Mouse (Mus musculus) urinary bladder, postnatal 36 days (tissue): ENCODE measurements around the gene Auh.

Source experiments
- DNase-seq, 2 experiments: peaks; one replicate each; pipeline ENCODE4 v3.0.0; 2022; ENCODE audit warnings: low spot score in 2 of 2, mixed read lengths in 1 of 2

Auh gene

DNA sequence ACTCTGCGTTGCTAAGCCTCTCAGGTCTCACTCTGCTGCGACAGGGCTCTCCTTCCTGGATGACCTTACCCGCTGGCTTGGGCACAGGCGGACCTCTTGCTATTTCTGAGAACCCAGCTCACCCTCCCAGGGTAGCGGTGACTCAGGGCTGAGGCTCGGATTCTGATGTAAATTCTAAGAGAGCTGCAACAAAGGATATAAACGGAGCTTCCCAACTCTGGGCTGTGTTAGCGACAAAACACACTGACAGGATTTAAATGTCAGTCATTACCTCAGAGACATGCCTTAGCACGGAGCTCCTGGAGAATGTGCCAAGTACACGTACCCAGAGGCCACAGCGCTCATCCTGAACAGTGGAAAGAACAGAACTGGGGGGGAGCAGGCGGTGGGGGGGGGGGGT lies 49.6 kb downstream of the Auh start:
- DNase-seq = no peak

DNA sequence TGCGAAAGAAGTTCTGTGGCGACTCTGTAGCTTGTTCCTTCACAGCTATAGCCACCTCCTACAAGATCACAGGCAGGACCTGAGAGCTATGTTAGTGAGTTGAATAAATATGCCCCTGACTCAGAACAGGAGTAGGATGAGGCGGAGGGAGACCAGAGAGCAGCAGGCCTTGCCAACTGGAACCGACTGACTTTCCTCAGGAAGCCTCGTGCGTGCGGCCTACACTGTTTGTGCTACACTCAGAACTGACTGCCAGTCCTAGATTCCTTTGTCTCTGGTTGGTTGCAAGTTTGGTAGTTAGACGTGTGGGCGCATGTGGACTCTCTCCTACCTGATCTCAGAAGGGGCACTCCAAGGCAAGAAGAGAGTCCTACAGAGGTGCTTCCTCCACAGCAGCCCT lies 50.2 kb downstream of the Auh start:
- DNase-seq = no peak

GRCm38 (mm10) chr13:52878823-52879222 lies 50.7 kb downstream of the Auh start:
- DNase-seq = no peak

DNA sequence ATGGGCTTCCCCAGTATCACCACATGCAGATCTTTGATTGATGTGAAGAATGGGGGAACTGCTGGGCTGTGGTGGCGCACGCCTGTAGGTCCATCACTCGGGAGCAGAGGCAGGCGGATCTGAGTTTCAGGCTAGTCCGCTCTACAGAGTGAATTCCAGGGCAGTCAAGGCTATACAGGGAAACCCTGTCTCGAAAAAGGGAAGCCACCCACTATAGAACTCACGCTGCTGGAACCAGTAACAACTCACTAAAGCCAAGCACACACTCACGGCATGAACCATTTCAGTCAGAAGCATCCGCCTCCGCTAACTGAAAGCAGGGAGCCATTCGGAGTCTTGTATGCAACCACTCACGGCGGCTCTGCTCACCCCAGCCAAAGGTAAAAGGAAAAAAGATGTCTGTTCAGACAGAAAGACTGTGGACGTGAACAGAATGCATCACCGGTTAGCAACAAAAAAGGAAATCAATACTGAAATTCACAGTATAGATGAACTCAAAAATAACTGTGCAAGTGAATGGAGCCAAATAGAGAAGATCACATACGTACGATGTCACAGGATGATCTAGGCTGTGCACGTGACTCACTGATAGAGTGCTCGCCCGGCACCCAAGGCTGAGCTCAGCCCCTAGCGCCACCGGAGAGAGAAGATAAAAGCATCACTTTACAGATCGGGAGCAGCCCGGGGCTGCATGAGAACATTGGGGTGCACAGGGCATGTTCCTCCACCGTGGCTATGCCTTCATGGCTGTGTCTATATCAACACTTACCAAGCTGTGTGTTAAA lies 53.7 kb downstream of the Auh start:
- DNase-seq = no peak

DNA sequence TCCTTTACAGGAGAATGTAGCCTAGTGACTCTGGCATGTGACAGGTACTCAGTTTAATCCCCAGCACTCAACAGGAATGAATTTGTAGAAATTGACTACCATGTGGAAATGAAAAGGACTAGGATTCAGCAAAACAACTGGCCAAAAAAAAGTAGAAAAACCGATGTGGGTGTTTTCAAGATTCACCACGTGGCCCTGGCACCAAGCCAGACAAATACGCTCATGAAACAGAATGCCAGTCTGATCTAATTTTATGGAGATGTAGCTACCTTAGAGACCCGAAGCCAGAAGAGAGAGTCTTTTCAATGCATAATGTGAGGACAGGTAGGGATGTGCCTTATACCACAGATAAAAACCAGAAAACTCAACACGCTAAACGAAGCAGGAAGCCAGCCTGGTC lies 54.4 kb downstream of the Auh start:
- no peak for DNase-seq

GRCm38 (mm10) chr13:52874338-52874737 lies 55.1 kb downstream of the Auh start:
- DNase-seq = no peak

- no peak for DNase-seq
Measured at GRCm38 (mm10) chr13:52873923-52874322, 55.6 kb downstream of the Auh start.

- no peak for DNase-seq
Measured at GRCm38 (mm10) chr13:52866005-52866792, 63.3 kb downstream of the Auh start.

GRCm38 (mm10) chr13:52863436-52863835 lies 66.0 kb downstream of the Auh start:
- no peak for DNase-seq

DNA sequence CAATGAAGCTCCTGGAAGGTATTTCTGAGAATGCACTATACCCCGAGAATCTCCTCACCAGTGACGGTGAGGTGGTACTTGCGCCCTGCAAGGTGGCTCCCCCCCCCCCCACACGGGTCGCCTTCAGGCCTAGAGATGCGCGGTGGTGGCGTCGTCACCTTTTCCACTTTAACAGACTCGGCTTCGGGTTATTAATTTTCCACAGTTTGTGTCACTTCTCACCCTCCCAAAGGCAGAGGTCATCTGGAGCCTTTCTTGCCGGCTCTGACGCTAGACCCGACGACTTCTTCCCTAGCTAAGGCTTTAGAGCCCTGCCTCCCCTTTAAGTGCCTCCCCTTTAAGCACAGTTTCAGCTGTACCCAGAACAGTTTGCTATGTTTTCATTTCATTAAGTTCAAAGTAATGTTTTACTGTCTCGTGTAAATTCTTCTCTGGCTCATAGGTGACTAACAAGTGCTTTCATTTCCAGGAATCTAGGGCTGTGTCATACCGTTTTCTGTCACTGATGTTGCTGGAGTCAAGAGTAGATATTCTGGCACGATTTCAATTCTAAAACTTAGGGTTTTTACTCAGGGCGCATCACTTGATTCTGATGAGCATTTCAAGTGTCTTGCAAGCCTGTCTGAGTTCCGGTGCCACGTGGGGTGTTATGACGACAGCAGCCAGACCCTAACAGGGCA lies 69.3 kb downstream of the Auh start:
- no peak for DNase-seq

DNA sequence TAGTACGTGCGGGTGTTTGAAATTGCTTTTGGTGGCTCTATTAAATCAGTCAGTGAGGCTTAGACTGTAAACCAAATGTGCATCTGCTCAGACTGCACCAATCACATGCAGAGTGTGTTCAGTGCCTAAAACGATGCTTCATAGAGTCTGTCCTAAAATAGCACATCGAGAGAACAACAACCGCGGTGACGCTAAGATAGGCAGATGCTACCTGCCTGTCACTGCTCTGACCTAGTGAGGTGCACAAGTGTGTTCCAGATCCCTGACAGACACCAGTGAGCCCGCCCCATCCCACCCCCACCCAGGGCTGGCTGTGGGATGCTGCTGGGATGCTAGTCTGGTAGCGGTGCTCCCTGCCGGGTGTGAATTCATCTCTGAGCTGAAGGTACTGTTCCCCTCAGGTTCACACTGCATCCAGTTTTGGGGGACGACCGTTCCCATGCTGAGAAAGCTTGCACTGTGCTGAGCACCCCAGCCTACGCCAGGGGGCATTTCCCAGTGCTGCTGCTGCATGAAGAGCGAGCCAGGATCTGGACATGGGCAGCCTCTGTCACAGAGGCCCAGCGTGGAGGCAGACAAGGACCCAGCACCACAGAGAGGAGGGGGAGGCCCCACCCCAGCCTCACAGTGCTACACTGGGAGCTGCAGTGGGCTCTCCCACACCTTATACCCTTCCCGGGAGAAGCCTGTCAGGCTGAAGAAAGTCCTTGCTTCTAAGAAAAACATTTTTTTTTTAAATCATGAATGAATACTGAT lies 70.2 kb downstream of the Auh start:
- no peak for DNase-seq

GRCm38 (mm10) chr13:52858373-52858772 lies 71.1 kb downstream of the Auh start:
- DNase-seq = peak in 1 of 2 experiments; percentile 36

- no peak for DNase-seq
Measured at GRCm38 (mm10) chr13:52857781-52858180, 71.7 kb downstream of the Auh start.

DNA sequence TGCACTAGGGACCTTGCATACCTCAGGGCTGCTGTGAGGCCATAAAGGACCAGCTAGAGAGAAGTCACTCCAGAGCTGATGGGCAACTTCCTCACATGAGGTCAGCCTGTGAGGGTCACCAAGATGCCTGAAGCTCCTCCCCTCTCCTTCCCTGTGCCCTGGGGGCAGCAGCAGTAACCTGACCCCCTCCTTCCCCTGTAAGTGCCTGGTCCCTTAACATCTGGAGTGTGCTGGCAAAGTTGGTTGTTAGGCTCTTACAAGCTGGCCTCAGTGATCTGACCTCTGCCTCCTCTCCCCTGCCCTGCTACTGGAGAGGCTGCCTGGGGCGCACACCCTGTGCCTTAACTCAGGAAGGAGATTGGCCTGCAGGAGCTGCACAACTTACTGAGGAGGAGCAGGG lies 75.9 kb downstream of the Auh start:
- no peak for DNase-seq

GRCm38 (mm10) chr13:52851886-52852285 lies 77.6 kb downstream of the Auh start:
- DNase-seq = no peak

GRCm38 (mm10) chr13:52850024-52850723 lies 79.3 kb downstream of the Auh start:
- no peak for DNase-seq

DNA sequence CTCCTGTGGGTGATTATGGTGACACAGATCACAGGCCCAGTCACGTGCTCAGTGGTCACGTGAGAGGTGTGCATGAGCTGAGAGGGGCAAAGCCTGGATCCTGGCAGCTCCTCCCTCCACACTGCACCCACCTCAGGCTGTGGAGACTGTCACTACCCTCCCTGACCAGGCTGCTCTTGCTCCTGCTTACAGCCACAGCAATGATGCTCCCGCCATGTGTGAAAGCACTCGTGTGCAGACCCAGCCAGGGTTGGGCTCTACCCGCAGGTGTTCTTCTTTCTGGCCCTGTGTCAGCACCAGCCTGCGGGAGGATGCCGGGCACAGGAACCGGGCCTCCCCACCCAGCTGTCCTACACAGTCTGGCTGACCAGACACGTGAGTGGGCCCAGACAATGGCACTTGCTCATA lies 80.1 kb downstream of the Auh start:
- DNase-seq = no peak

DNA sequence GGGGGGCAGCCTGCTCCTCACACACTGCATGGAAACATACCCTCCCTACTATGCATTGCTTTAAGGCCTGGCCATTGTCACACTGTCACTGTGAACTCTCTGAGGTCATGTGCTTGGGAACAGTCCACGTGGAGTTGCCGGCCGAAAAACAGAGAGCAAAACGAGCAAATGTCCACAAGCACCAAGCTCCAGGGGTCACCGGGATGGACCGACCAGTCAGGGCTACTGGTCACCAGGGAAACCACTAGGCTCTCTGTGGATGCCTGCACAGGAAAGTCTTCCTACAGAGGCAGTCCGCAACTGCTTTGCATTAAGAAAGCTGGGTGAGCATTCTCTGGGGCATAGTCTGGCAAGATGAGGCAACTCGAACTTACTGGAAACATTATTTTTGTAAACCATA lies 82.0 kb downstream of the Auh start:
- no peak for DNase-seq

GRCm38 (mm10) chr13:52847071-52847470 lies 82.4 kb downstream of the Auh start:
- DNase-seq = no peak

DNA sequence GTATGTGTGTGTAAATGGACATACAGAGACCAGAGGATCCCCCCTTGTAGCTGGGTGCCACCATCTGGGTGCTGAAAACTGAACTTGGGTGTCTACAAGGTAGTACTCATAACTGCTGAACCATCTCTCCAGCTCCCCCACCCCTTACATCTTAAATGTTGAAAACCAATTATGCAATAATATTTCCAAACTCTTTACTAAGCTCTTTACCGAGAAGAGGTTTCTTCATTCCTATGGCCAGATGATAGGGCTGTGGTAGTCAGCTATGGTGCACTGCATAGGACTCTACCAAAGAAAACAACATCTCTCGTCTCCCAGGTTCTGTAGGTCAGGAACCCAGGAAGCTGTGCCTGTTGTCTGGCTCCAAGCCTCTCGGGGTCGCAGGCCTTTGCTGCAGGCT lies 83.9 kb downstream of the Auh start:
- no peak for DNase-seq

DNA sequence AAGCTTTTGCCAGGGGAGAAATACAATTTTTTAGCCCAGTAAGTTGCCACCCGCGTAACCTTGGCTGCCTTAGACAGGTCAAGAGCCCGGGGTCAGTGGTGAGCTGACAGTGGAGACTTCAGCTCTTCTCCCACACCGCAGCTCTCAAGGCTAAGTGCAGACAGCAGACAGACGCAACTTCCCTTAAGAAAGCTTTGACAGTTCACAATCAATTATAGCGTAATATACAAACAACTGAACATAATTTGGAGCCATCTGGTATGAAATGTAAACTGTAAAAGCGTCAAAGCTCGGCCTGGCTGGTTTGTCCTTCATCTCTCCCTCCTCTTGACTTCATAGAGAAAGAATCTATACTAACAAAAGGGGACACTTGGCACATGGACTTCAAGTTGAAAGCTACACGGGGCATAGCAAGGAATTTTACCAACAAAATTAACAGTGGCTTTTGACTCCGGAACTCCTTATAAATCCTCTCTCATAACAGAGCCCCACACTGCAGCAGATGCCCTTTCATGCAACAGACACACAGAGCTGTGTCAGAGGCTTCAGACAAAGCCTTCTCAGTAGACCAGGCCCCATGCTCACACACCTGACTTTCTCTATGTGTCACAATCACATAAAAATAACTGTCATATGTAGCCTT lies 85.8 kb downstream of the Auh start:
- no peak for DNase-seq
